In genomic region chr8:82964537-82964936, GRCm38 (mm10) we compare ENCODE assay signal across 16 mouse cellular contexts.
"Had no signal": no experiment of that assay in that cellular context is flagged by ENCODE, and none has a peak within 500 bp of the region (broad histone marks: within the 10 kb centered on the region; RNA-seq: fewer than 3 reads in every experiment).

No protein-coding gene starts in this region.

- H3K4me3 ChIP-seq: kidney, embryonic 15.5 days; left cerebral cortex, adult 2 months; limb, embryonic 15.5 days; liver, embryonic 12.5 days; midbrain, embryonic 12.5 days; neural tube, embryonic 13.5 days had no signal

- H3K27me3 ChIP-seq: kidney, embryonic 15.5 days; limb, embryonic 15.5 days; liver, embryonic 12.5 days; midbrain, embryonic 12.5 days; neural tube, embryonic 13.5 days had no signal

- ATAC-seq: liver, embryonic 12.5 days; midbrain, embryonic 16.5 days had no signal

- H3K4me1 ChIP-seq: liver, embryonic 12.5 days had no signal

- H3K9me3 ChIP-seq: kidney, embryonic 15.5 days; limb, embryonic 15.5 days; liver, embryonic 12.5 days; midbrain, embryonic 12.5 days; neural tube, embryonic 13.5 days had no signal

- H3K4me2 ChIP-seq: kidney, embryonic 15.5 days; limb, embryonic 15.5 days; liver, embryonic 12.5 days; lung, embryonic 14.5 days; midbrain, embryonic 12.5 days; neural tube, embryonic 13.5 days had no signal

- DNase-seq: kidney, adult 2 months; kidney, postnatal 14 days; lung, embryonic 14.5 days; lung, postnatal 10 days; lung, postnatal 4 days; right cerebral cortex, postnatal 25 days; thymus, adult 18-20 months; thymus, postnatal 36 days had no signal

- H3K9ac ChIP-seq: kidney, embryonic 15.5 days; limb, embryonic 15.5 days; liver, embryonic 12.5 days; lung, embryonic 14.5 days; midbrain, embryonic 12.5 days; neural tube, embryonic 13.5 days had no signal

- H3K27ac ChIP-seq: kidney, embryonic 15.5 days; left cerebral cortex, adult 2 months; limb, embryonic 15.5 days; liver, embryonic 12.5 days; midbrain, embryonic 12.5 days; neural tube, embryonic 13.5 days; stomach, postnatal 0 days had no signal

- H3K36me3 ChIP-seq: kidney, embryonic 15.5 days; limb, embryonic 15.5 days; liver, embryonic 12.5 days; midbrain, embryonic 12.5 days; neural tube, embryonic 13.5 days had no signal
